Mouse (Mus musculus): ENCODE data around the gene Reep6. TPM values are rescaled to one million over a fixed set of nuclear protein-coding genes. Genes with fewer than 3 reads are reported as not detected.
A peak's percentile ranks its signal among the peaks of the same experiment; 100 is the strongest.

Gene Reep6
- polyA plus RNA-seq, 1 experiment = 9.0 TPM

DNA sequence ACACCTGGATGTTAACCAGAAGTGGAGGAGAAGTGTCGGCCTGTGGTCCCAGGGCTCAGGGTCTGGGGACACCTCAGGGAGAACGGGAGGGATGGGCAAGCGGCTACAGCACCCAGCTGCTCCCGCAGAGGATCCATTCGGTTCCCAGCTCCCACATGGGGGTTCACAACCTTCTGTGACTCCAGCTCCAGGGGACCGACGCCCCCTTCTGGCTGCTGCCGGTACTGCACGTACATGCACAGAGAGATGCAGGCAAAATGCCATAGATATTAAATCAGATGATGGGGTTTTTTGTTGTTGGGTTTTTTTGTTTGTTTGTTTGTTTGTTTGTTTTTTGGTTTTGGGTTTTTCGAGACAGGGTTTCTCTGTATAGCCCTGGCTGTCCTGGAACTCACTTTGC, 48.0 kb downstream of the Reep6 start:
- DNase-seq = no peak
- H3K27ac ChIP-seq (ENCODE audit: insufficient read depth, low read length) = no peak overlapping the region
- H3K27me3 ChIP-seq (ENCODE audit: control insufficient read depth, insufficient read depth, low read length) = no peaks in the 10 kb centered on the region
- 51% methylated on average over 10 of the region's 10 CpGs for WGBS
- no peak for TF ChIP-seq POLR2A (IDR thresholded peaks at IDR 0.05; ENCODE audit: borderline replicate concordance, insufficient read depth, low read length)
- peak; percentile 59 for TF ChIP-seq CTCF (IDR thresholded peaks at IDR 0.05; ENCODE audit: borderline replicate concordance, insufficient read depth, low read depth, low read length)
- no peaks in the 10 kb centered on the region for H3K4me1 ChIP-seq (ENCODE audit: control insufficient read depth, insufficient read depth, low read length)
- H3K4me3 ChIP-seq (replicated peaks; ENCODE audit: insufficient read depth, low read depth, low read length) = no peak overlapping the region

DNA sequence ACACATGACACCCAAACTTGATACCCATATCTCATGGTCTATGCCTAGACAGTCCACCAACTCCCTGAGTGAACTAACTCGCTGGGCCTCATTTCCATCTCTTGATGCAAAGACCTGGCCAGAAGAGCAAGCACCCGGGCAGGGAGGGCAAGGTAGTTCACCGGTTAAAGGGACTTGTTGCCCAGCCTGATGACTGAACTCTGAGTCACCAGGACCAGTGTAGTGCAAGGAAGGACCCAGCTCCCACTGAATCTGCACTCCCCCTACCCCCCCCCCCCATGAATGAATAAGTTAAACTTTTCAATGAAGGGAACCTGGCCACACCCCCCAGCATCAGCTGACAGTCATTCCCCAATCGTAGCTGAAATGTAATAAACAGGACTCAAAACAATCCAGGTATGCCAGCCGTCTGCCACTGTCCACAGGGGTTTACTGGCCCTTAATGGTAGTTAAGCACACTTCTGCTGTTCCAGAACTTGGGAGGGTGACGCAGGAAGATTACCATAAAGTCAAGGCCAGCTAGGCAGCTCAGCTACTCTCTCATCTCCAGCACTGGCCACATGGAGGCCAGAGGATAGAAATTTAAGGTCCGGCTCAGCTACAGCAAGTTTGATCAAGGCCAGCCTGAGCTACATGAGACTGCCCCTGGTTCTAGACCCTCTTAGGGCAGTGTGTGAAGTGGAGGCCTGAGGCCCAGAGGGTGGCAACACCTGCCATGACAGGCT, 53.0 kb downstream of the Reep6 start:
- Histone ChIP-seq H3K27me3 (ENCODE audit: control insufficient read depth, insufficient read depth, low read length) (no peaks in the 10 kb centered on the region), H3K4me1 (ENCODE audit: control insufficient read depth, insufficient read depth, low read length) (peaks cover 19% of the 10 kb centered on the region), H3K27ac (ENCODE audit: insufficient read depth, low read length) (no peak overlapping the region), H3K4me3 (replicated peaks; ENCODE audit: insufficient read depth, low read depth, low read length) (no peak overlapping the region)
- WGBS = 71% methylated on average over 7 of the region's 7 CpGs
- TF ChIP-seq CTCF (IDR thresholded peaks at IDR 0.05; ENCODE audit: borderline replicate concordance, insufficient read depth, low read depth, low read length) (no peak), POLR2A (IDR thresholded peaks at IDR 0.05; ENCODE audit: borderline replicate concordance, insufficient read depth, low read length) (no peak)
- DNase-seq = no peak

GRCm38 (mm10) chr10:80383431-80383830, 53.7 kb downstream of the Reep6 start:
- no peak overlapping the region for H3K4me3 ChIP-seq (replicated peaks; ENCODE audit: insufficient read depth, low read depth, low read length)
- peaks cover 24% of the 10 kb centered on the region for H3K4me1 ChIP-seq (ENCODE audit: control insufficient read depth, insufficient read depth, low read length)

DNA sequence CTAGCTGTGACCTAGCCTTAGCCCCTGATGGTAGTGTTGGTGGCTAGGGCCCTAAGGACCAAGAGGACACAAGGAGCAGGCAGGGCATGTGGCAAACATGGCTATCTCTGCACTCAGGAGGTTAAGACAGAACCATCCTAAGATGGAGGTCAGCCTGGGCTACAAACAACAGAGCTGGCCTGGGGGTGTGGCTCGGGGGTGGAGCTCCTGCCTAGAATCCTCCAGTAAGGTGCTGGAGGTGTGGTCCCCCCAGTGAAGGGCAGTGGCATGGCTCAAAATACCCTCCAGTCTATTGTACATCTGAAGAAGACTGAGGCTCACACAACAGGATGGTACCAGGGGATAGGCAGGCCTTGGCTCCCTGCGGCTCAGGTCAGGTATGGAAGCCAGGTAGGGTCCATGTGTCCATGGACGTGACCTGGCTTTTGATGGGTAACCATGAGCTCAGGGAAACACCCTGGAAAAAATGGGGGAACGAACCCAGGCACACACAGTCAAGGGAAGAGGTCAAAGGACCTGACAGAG, 54.4 kb downstream of the Reep6 start:
- Histone ChIP-seq H3K27ac (ENCODE audit: insufficient read depth, low read length) (no peak overlapping the region), H3K27me3 (ENCODE audit: control insufficient read depth, insufficient read depth, low read length) (no peaks in the 10 kb centered on the region), H3K4me1 (ENCODE audit: control insufficient read depth, insufficient read depth, low read length) (peaks cover 24% of the 10 kb centered on the region), H3K4me3 (replicated peaks; ENCODE audit: insufficient read depth, low read depth, low read length) (no peak overlapping the region)
- DNase-seq = no peak
- TF ChIP-seq CTCF (IDR thresholded peaks at IDR 0.05; ENCODE audit: borderline replicate concordance, insufficient read depth, low read depth, low read length) (no peak), POLR2A (IDR thresholded peaks at IDR 0.05; ENCODE audit: borderline replicate concordance, insufficient read depth, low read length) (no peak)
- 80% methylated on average over 4 of the region's 4 CpGs for WGBS

More at GRCm38 (mm10) chr10:80383431-80383830, 53.7 kb downstream of the Reep6 start:
- no peak for DNase-seq
- WGBS = 43% methylated on average over 4 of the region's 4 CpGs
- no peak for TF ChIP-seq POLR2A (IDR thresholded peaks at IDR 0.05; ENCODE audit: borderline replicate concordance, insufficient read depth, low read length)
- TF ChIP-seq CTCF (IDR thresholded peaks at IDR 0.05; ENCODE audit: borderline replicate concordance, insufficient read depth, low read depth, low read length) = peak; percentile 54
- Histone ChIP-seq H3K27me3 (ENCODE audit: control insufficient read depth, insufficient read depth, low read length) (no peaks in the 10 kb centered on the region), H3K27ac (ENCODE audit: insufficient read depth, low read length) (no peak overlapping the region)

DNA sequence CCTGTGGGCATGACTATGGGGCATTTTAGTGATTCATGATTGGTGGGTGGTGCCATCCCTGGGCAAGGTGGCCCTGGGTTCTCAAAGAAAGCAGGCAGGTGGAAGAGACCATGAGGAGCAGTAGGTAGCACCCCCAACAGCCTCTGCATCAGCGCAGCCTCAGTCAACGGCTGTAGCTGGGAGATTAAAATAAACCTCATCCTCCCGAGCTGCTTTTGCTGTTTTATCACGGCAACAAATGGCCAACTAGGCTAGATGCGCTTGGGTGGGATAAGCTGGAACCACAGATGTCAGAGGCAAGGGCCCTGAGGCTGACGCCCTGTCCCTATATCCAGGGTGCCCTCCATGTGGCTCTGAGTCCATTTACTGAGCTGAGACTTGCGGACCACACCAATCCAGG, 55.0 kb downstream of the Reep6 start:
- Histone ChIP-seq H3K4me3 (replicated peaks; ENCODE audit: insufficient read depth, low read depth, low read length) (peak overlapping the region; percentile 64), H3K27ac (ENCODE audit: insufficient read depth, low read length) (no peak overlapping the region), H3K27me3 (ENCODE audit: control insufficient read depth, insufficient read depth, low read length) (no peaks in the 10 kb centered on the region), H3K4me1 (ENCODE audit: control insufficient read depth, insufficient read depth, low read length) (peaks cover 24% of the 10 kb centered on the region)
- DNase-seq = no peak
- no peak for TF ChIP-seq CTCF (IDR thresholded peaks at IDR 0.05; ENCODE audit: borderline replicate concordance, insufficient read depth, low read depth, low read length)
- TF ChIP-seq POLR2A (IDR thresholded peaks at IDR 0.05; ENCODE audit: borderline replicate concordance, insufficient read depth, low read length) = no peak
- WGBS = 35% methylated on average over 7 of the region's 7 CpGs

- peak overlapping the region; percentile 64 for H3K4me3 ChIP-seq (replicated peaks; ENCODE audit: insufficient read depth, low read depth, low read length)
- H3K27ac ChIP-seq (ENCODE audit: insufficient read depth, low read length) = no peak overlapping the region
- peak in 1 of 2 experiments; percentile 44 for DNase-seq
- TF ChIP-seq POLR2A (IDR thresholded peaks at IDR 0.05; ENCODE audit: borderline replicate concordance, insufficient read depth, low read length) = no peak
- no peak for TF ChIP-seq CTCF (IDR thresholded peaks at IDR 0.05; ENCODE audit: borderline replicate concordance, insufficient read depth, low read depth, low read length)
- peaks cover 24% of the 10 kb centered on the region for H3K4me1 ChIP-seq (ENCODE audit: control insufficient read depth, insufficient read depth, low read length)
- no peaks in the 10 kb centered on the region for H3K27me3 ChIP-seq (ENCODE audit: control insufficient read depth, insufficient read depth, low read length)
- WGBS = 9% methylated on average over 7 of the region's 7 CpGs
Observed at GRCm38 (mm10) chr10:80385310-80385709, 55.6 kb downstream of the Reep6 start.

Other genes with a start within 250 kb of the Reep6 start
- gene Sbno2, start 224.4 kb upstream of the Reep6 start, polyA plus RNA-seq (2012; rRNA removed) = 25.4 and 28.9 TPM in 2 replicates
- 110 and 112 TPM in 2 replicates for gene Stk11, start 214.2 kb upstream of the Reep6 start, polyA plus RNA-seq (2012; rRNA removed)
- gene Atp5d, start 191.3 kb upstream of the Reep6 start, polyA plus RNA-seq (2012; rRNA removed) = 736 and 758 TPM in 2 replicates
- 147 and 151 TPM in 2 replicates for gene Cbarp, start 189.1 kb upstream of the Reep6 start, polyA plus RNA-seq (2012; rRNA removed)
- gene Midn, start 181.7 kb upstream of the Reep6 start, polyA plus RNA-seq (2012; rRNA removed) = 26.1 and 26.5 TPM in 2 replicates
- 240 and 261 TPM in 2 replicates for gene Cirbp, start 164.0 kb upstream of the Reep6 start, polyA plus RNA-seq (2012; rRNA removed)
- 16.4 and 18.0 TPM in 2 replicates for gene 1600002K03Rik, start 157.0 kb upstream of the Reep6 start, polyA plus RNA-seq (2012; rRNA removed)
- gene Efna2, start 150.5 kb upstream of the Reep6 start, polyA plus RNA-seq (2012; rRNA removed) = 10.2 and 10.7 TPM in 2 replicates
- 41.1 and 42.5 TPM in 2 replicates for gene Mum1, start 103.5 kb upstream of the Reep6 start, polyA plus RNA-seq (2012; rRNA removed)
- gene Ndufs7, start 80.8 kb upstream of the Reep6 start, polyA plus RNA-seq (2012; rRNA removed) = 668 and 680 TPM in 2 replicates
- 52.9 and 54.5 TPM in 2 replicates for gene Gamt, start 68.9 kb upstream of the Reep6 start, polyA plus RNA-seq (2012; rRNA removed)
- 90.2 and 92.7 TPM in 2 replicates for gene Dazap1, start 68.5 kb upstream of the Reep6 start, polyA plus RNA-seq (2012; rRNA removed)
- gene Rps15, start 37.5 kb upstream of the Reep6 start, polyA plus RNA-seq (2012; rRNA removed) = 1,303 and 1,454 TPM in 2 replicates
- 67.1 and 69.1 TPM in 2 replicates for gene Apc2, start 34.0 kb upstream of the Reep6 start, polyA plus RNA-seq (2012; rRNA removed)
- 49.7 and 51.1 TPM in 2 replicates for gene 2310011J03Rik, start 9.4 kb upstream of the Reep6 start, polyA plus RNA-seq (2012; rRNA removed)
- 13.7 and 14.1 TPM in 2 replicates for gene Pcsk4, start 455 bp upstream of the Reep6 start, polyA plus RNA-seq (2012; rRNA removed)
- gene Adamtsl5, start 18.5 kb downstream of the Reep6 start, polyA plus RNA-seq (2012; rRNA removed) = 7.9 and 10.8 TPM in 2 replicates
- gene Plk5, start 26.5 kb downstream of the Reep6 start, polyA plus RNA-seq (2012; rRNA removed) = 145 and 151 TPM in 2 replicates
- gene Mex3d, start 57.7 kb downstream of the Reep6 start, polyA plus RNA-seq (2012; rRNA removed) = 16.1 and 16.2 TPM in 2 replicates
- 193 and 199 TPM in 2 replicates for gene Mbd3, start 69.6 kb downstream of the Reep6 start, polyA plus RNA-seq (2012; rRNA removed)
- gene Uqcr11, start 76.9 kb downstream of the Reep6 start, polyA plus RNA-seq (2012; rRNA removed) = 1,410 and 1,545 TPM in 2 replicates
- gene Tcf3, start 103.7 kb downstream of the Reep6 start, polyA plus RNA-seq (2012; rRNA removed) = 34.2 and 38.8 TPM in 2 replicates
- 0.36 and 0.46 TPM in 2 replicates for gene Onecut3, start 164.9 kb downstream of the Reep6 start, polyA plus RNA-seq (2012; rRNA removed)
- gene Atp8b3, start 209.2 kb downstream of the Reep6 start, polyA plus RNA-seq (2012; rRNA removed) = 0.30 and 0.52 TPM in 2 replicates
- 44.4 and 47.5 TPM in 2 replicates for gene Rexo1, start 231.6 kb downstream of the Reep6 start, polyA plus RNA-seq (2012; rRNA removed)
- gene Klf16, start 247.4 kb downstream of the Reep6 start, polyA plus RNA-seq (2012; rRNA removed) = 9.5 and 10.6 TPM in 2 replicates

Measured in cerebellum, adult 2 months (tissue).